Mouse (Mus musculus) midbrain, embryonic 16.5 days (tissue): Measurements from ENCODE around the gene Pias3. TPM values are rescaled to one million over a fixed set of nuclear protein-coding genes. Genes with fewer than 3 reads are reported as not detected.
A peak's percentile ranks its signal among the peaks of the same experiment; 100 is the strongest.

Experiments used
- ATAC-seq: fragments of 200-750 bp; cut with Nextera tagmentation; 2 replicates; pipeline ENCODE4 v1.8.0; 2017; ENCODE audit warnings: moderate TSS enrichment
- H3K27ac ChIP-seq: fragments of 300-500 bp; sonication (generic); 2 replicates; pipeline ENCODE4 v1.5.1; 2014; ENCODE audit warnings: mild to moderate bottlenecking, low read length, mixed read lengths
- H3K27me3 ChIP-seq: fragments of 300-500 bp; sonication (generic); 2 replicates; pipeline ENCODE4 v1.6.1; 2014; ENCODE audit warnings: low read depth, low read length, mixed read lengths; ENCODE audit not compliant: control insufficient read depth, insufficient read depth
- H3K36me3 ChIP-seq: fragments of 300-500 bp; sonication (generic); 2 replicates; pipeline ENCODE4 v1.6.1; 2014; ENCODE audit warnings: mild to moderate bottlenecking, low read length, moderate library complexity, mixed read lengths; ENCODE audit not compliant: control insufficient read depth, insufficient read depth
- H3K4me1 ChIP-seq: fragments of 300-500 bp; sonication (generic); 2 replicates; pipeline ENCODE4 v1.6.1; 2014; ENCODE audit warnings: mild to moderate bottlenecking, low read length, mixed read lengths; ENCODE audit not compliant: control insufficient read depth, insufficient read depth
- H3K4me2 ChIP-seq: fragments of 300-500 bp; sonication (generic); 2 replicates; pipeline ENCODE4 v1.6.1; 2014; ENCODE audit warnings: mild to moderate bottlenecking, low read length, mixed read lengths
- H3K4me3 ChIP-seq: fragments of 300-500 bp; sonication (generic); 2 replicates; pipeline ENCODE4 v1.5.1; 2014; ENCODE audit warnings: low read depth, mild to moderate bottlenecking, low read length, moderate library complexity, mixed read lengths
- H3K9ac ChIP-seq: fragments of 300-500 bp; sonication (generic); 2 replicates; pipeline ENCODE4 v1.6.1; 2014; ENCODE audit warnings: low read depth, low read length, mixed read lengths
- H3K9me3 ChIP-seq: fragments of 300-500 bp; sonication (generic); replicated peaks from 2 replicates; pipeline ENCODE4 v1.6.1; 2014; ENCODE audit warnings: mild to moderate bottlenecking, low read length, mixed read lengths; ENCODE audit not compliant: control insufficient read depth, poor library complexity, severe bottlenecking
- WGBS: fragments of 180-500 bp; shearing (Covaris S2); extraction: QIAGEN DNeasy Blood & Tissue Kit; methylation state at CpG from one replicate; pipeline ENCODE4 v1.1.7; 2014; 5-methylcytosine and 5-hydroxymethylcytosine counted together
- polyA plus RNA-seq: library from polyadenylated mRNA; unstranded; fragments of >200 nt; fragmentation: Nextera tagmentation; extraction: Ambion mirVana; gene quantifications from 2 replicates; pipeline ENCODE4 v1.2.1, GENCODE M21; 2015

Pias3 gene
- polyA plus RNA-seq, 1 experiment from 2014 or later = 41.6 TPM

GRCm38 (mm10) chr3:96708684-96709064 is 12.5 kb downstream of the Pias3 start:
- Histone ChIP-seq H3K4me1 (peaks cover 2% of the 10 kb centered on the region; the same call in 1 of the 2 replicates), H3K36me3 (peaks cover 23% of the 10 kb centered on the region), H3K4me2 (peak overlapping the region; percentile 74), H3K27ac (no peak overlapping the region), H3K9me3 (no peaks in the 10 kb centered on the region), H3K27me3 (no peaks in the 10 kb centered on the region), H3K4me3 (peak overlapping the region; percentile 45), H3K9ac (peak overlapping the region; percentile 71)
- whole genome bisulfite sequencing = 47% methylated on average over 2 of the region's 2 CpGs
- ATAC-seq = peak; percentile 27; the same call in 1 of the 2 replicates

GRCm38 (mm10) chr3:96714286-96714685 is 18.1 kb downstream of the Pias3 start:
- no peak for ATAC-seq
- no peak overlapping the region for H3K4me3 ChIP-seq
- H3K9me3 ChIP-seq = no peaks in the 10 kb centered on the region
- 95% methylated on average over 5 of the region's 5 CpGs for WGBS
- H3K27me3 ChIP-seq = no peaks in the 10 kb centered on the region
- H3K36me3 ChIP-seq = peaks cover 33% of the 10 kb centered on the region
- no peak overlapping the region for H3K27ac ChIP-seq
- H3K4me2 ChIP-seq = no peak overlapping the region
- no peaks in the 10 kb centered on the region for H3K4me1 ChIP-seq
- H3K9ac ChIP-seq = no peak overlapping the region

GRCm38 (mm10) chr3:96715854-96716253 is 19.7 kb downstream of the Pias3 start:
- no peak for ATAC-seq
- Histone ChIP-seq H3K4me1 (no peaks in the 10 kb centered on the region), H3K36me3 (peaks cover 33% of the 10 kb centered on the region), H3K9ac (no peak overlapping the region), H3K27ac (no peak overlapping the region), H3K9me3 (no peaks in the 10 kb centered on the region), H3K4me2 (no peak overlapping the region), H3K4me3 (no peak overlapping the region), H3K27me3 (no peaks in the 10 kb centered on the region)
- 81% methylated on average over 2 of the region's 2 CpGs for WGBS

- Histone ChIP-seq H3K9ac (no peak overlapping the region), H3K9me3 (no peaks in the 10 kb centered on the region), H3K4me3 (no peak overlapping the region), H3K36me3 (peaks cover 29% of the 10 kb centered on the region), H3K4me1 (no peaks in the 10 kb centered on the region), H3K27ac (no peak overlapping the region), H3K4me2 (no peak overlapping the region), H3K27me3 (no peaks in the 10 kb centered on the region)
- WGBS = 39% methylated on average over 14 of the region's 14 CpGs
- no peak for ATAC-seq
These were observed 23.0 kb downstream of the Pias3 start for GRCm38 (mm10) chr3:96719173-96719572.

- Histone ChIP-seq H3K9me3 (no peaks in the 10 kb centered on the region), H3K27ac (peak within 1 kb of the TSS; percentile 83), H3K36me3 (peaks cover 7% of the 10 kb centered on the region; the same call in 1 of the 2 replicates), H3K4me1 (peaks cover 30% of the 10 kb centered on the region), H3K4me3 (peak within 1 kb of the TSS; percentile 71), H3K9ac (peak within 1 kb of the TSS; percentile 81), H3K27me3 (no peaks in the 10 kb centered on the region), H3K4me2 (peak within 1 kb of the TSS; percentile 82)
- under 1% methylated on average over 51 of the region's 52 CpGs for WGBS
- ATAC-seq = peak; percentile 98
These were observed 31.2 kb downstream of the Pias3 start, which contains the start of the genes Polr3c and Rnf115 for GRCm38 (mm10) chr3:96727343-96727827. Polr3c (minus strand) TSS chr3:96727628. Rnf115 (plus strand) TSS chr3:96727664.

GRCm38 (mm10) chr3:96727828-96728633 is 31.8 kb downstream of the Pias3 start:
- H3K4me3 ChIP-seq = peak overlapping the region; percentile 71
- peaks cover 30% of the 10 kb centered on the region for H3K4me1 ChIP-seq
- no peaks in the 10 kb centered on the region for H3K27me3 ChIP-seq
- H3K27ac ChIP-seq = peak overlapping the region; percentile 83
- under 1% methylated on average over 40 of the region's 42 CpGs for WGBS
- H3K4me2 ChIP-seq = peak overlapping the region; percentile 82
- peaks cover 6% of the 10 kb centered on the region; the same call in 1 of the 2 replicates for H3K36me3 ChIP-seq
- no peaks in the 10 kb centered on the region for H3K9me3 ChIP-seq
- ATAC-seq = peak; percentile 68
- peak overlapping the region; percentile 81 for H3K9ac ChIP-seq

- Histone ChIP-seq H3K9ac (peak overlapping the region; percentile 81; the same call in 1 of the 2 replicates), H3K9me3 (no peaks in the 10 kb centered on the region), H3K4me2 (peak overlapping the region; percentile 82), H3K36me3 (peaks cover under 1% of the 10 kb centered on the region; the same call in 1 of the 2 replicates), H3K4me1 (peaks cover 30% of the 10 kb centered on the region), H3K27ac (peak overlapping the region; percentile 83; the same call in 1 of the 2 replicates), H3K27me3 (no peaks in the 10 kb centered on the region), H3K4me3 (peak overlapping the region; percentile 71)
- ATAC-seq = no peak
- WGBS = 32% methylated on average over 7 of the region's 7 CpGs
These were observed 32.6 kb downstream of the Pias3 start for GRCm38 (mm10) chr3:96728634-96729402.

- H3K27ac ChIP-seq = no peak overlapping the region
- H3K9me3 ChIP-seq = no peaks in the 10 kb centered on the region
- no peaks in the 10 kb centered on the region for H3K27me3 ChIP-seq
- no peak for ATAC-seq
- no peak overlapping the region for H3K4me3 ChIP-seq
- 82% methylated on average over 3 of the region's 3 CpGs for WGBS
- peak overlapping the region; percentile 82 for H3K4me2 ChIP-seq
- H3K9ac ChIP-seq = no peak overlapping the region
- peaks cover 30% of the 10 kb centered on the region for H3K4me1 ChIP-seq
- no peaks in the 10 kb centered on the region for H3K36me3 ChIP-seq
These were observed 33.2 kb downstream of the Pias3 start for GRCm38 (mm10) chr3:96729403-96729784.
